Comparison of ENCODE assay signal across 14 mouse cellular contexts in genomic region chr2:156203917-156204316, GRCm38 (mm10). TPM values are rescaled to one million over a fixed set of nuclear protein-coding genes. Genes with fewer than 3 reads are reported as not detected.
DNase-seq lines count a peak whose midpoint lies in the region; ATAC-seq and TF ChIP-seq lines count a peak whose summit lies in the region.
"Had no signal": no experiment of that assay in that cellular context is flagged by ENCODE, and none has a peak within 500 bp of the region (broad histone marks: within the 10 kb centered on the region; RNA-seq: fewer than 3 reads in every experiment).

No protein-coding gene starts in this region.

- no peak overlapping the region for H3K4me2 ChIP-seq in heart, embryonic 15.5 days
- no peak overlapping the region for H3K4me2 ChIP-seq in heart, embryonic 11.5 days
- no peak overlapping the region for H3K4me2 ChIP-seq in lung, embryonic 14.5 days
- H3K4me2 ChIP-seq: hindbrain, embryonic 15.5 days; liver, embryonic 13.5 days; midbrain, embryonic 11.5 days had no signal

- H3K4me3 ChIP-seq in heart, embryonic 15.5 days, result no peak overlapping the region
- no peak overlapping the region for H3K4me3 ChIP-seq in heart, embryonic 11.5 days (ENCODE audit: low read depth, low read length)
- H3K4me3 ChIP-seq in lung, embryonic 14.5 days (ENCODE audit: low read depth, low read length), result no peak overlapping the region
- H3K4me3 ChIP-seq: hindbrain, embryonic 15.5 days; liver, embryonic 13.5 days had no signal

- H3K4me1 ChIP-seq in heart, embryonic 15.5 days (replicated peaks), result peaks cover 36% of the 10 kb centered on the region
- H3K4me1 ChIP-seq in heart, embryonic 11.5 days (ENCODE audit: control insufficient read depth, insufficient read depth, low read length), result peaks cover 22% of the 10 kb centered on the region
- peaks cover 11% of the 10 kb centered on the region for H3K4me1 ChIP-seq in lung, embryonic 14.5 days (ENCODE audit: insufficient read depth)

- no peak for DNase-seq in lung, embryonic 14.5 days
- DNase-seq in lung, adult 18-20 months, result no peak
- DNase-seq in Patski (ENCODE audit: low read depth, low spot score), result no peak
- peak; percentile 51 for DNase-seq in naive thymus-derived CD4-positive, alpha-beta T cell, adult 2 months (ENCODE audit: low read depth)
- DNase-seq in layer of hippocampus, adult 18-20 months (ENCODE audit: low spot score in 2 of 2), result no peak
- DNase-seq: adrenal gland, adult 2 months; liver, embryonic 13.5 days; retina, postnatal 1 day; thymus, postnatal 14 days had no signal

- H3K27ac ChIP-seq in heart, embryonic 15.5 days, result 0 out of 2 replicates have a peak overlapping the region, but pooled peaks have one; percentile 86
- no peak overlapping the region for H3K27ac ChIP-seq in heart, embryonic 11.5 days (ENCODE audit: low read depth, low read length)
- no peak overlapping the region for H3K27ac ChIP-seq in lung, embryonic 14.5 days (ENCODE audit: low read depth)

- peaks cover 11% of the 10 kb centered on the region; the same call in 1 of the 2 replicates for H3K36me3 ChIP-seq in heart, embryonic 15.5 days
- H3K36me3 ChIP-seq in heart, embryonic 11.5 days (ENCODE audit: control insufficient read depth, insufficient read depth, low read length), result no peaks in the 10 kb centered on the region
- H3K36me3 ChIP-seq in lung, embryonic 14.5 days (ENCODE audit: insufficient read depth), result peaks cover 31% of the 10 kb centered on the region

- in situ Hi-C loops in Patski (cut with MboI; ENCODE audit: low pct_unique_long_range_greater_than_20kb), result no loop called here

- POLR2A ChIA-PET in Patski (lab: Charles Lee), result interaction anchor here (0.5 kb wide), 1 partner anchor 19 kb away, joined by 3 read pairs; no protein-coding TSS in a partner anchor

- no peak overlapping the region for H3K9ac ChIP-seq in heart, embryonic 15.5 days
- no peak overlapping the region for H3K9ac ChIP-seq in heart, embryonic 11.5 days (ENCODE audit: low read depth, low read length)
- H3K9ac ChIP-seq in lung, embryonic 14.5 days, result no peak overlapping the region
- H3K9ac ChIP-seq: hindbrain, embryonic 15.5 days had no signal

- ATAC-seq in heart, embryonic 15.5 days (replicated peaks; ENCODE audit: insufficient number of reproducible peaks, insufficient read depth, low FRiP score, low read depth), result no peak
- no peak for ATAC-seq in heart, embryonic 11.5 days (replicated peaks; ENCODE audit: insufficient number of reproducible peaks, low FRiP score, low TSS enrichment)
- ATAC-seq in lung, embryonic 14.5 days (ENCODE audit: insufficient read depth), result no peak
- ATAC-seq in Patski, result no peak

- peak; percentile 4; the same call in 1 of the 2 replicates for TF ChIP-seq CTCF in lung, embryonic 14.5 days (IDR thresholded peaks at IDR 0.05; ENCODE audit: low read depth)
- TF ChIP-seq CTCF in Patski (IDR thresholded peaks at IDR 0.05), result peak; percentile 15

- H3K27me3 ChIP-seq in heart, embryonic 15.5 days, result no peaks in the 10 kb centered on the region
- H3K27me3 ChIP-seq in heart, embryonic 11.5 days (ENCODE audit: control insufficient read depth, insufficient read depth, low read length), result no peaks in the 10 kb centered on the region
- H3K27me3 ChIP-seq in lung, embryonic 14.5 days (ENCODE audit: insufficient read depth, low read length), result no peaks in the 10 kb centered on the region
- no peaks in the 10 kb centered on the region for H3K27me3 ChIP-seq in Patski
- H3K27me3 ChIP-seq: hindbrain, embryonic 15.5 days; liver, embryonic 13.5 days had no signal

- CTCF ChIA-PET in Patski (lab: Charles Lee), result no interaction called here

- WGBS in heart, embryonic 15.5 days, result 94% methylated on average over 6 of the region's 6 CpGs
- whole genome bisulfite sequencing in heart, embryonic 11.5 days (ENCODE audit: insufficient replicate concordance), result 90% methylated on average over 6 of the region's 6 CpGs
- 88% methylated on average over 6 of the region's 6 CpGs for WGBS in lung, embryonic 14.5 days

- no peaks in the 10 kb centered on the region for H3K9me3 ChIP-seq in heart, embryonic 15.5 days (replicated peaks)
- H3K9me3 ChIP-seq in heart, embryonic 11.5 days (replicated peaks; ENCODE audit: control insufficient read depth, low read length), result no peaks in the 10 kb centered on the region
- H3K9me3 ChIP-seq in lung, embryonic 14.5 days (ENCODE audit: low read depth, low read length), result no peaks in the 10 kb centered on the region
- H3K9me3 ChIP-seq: G1E; hindbrain, embryonic 15.5 days; liver, embryonic 13.5 days had no signal

RNA-seq across cellular contexts. Expression of gene Phf20, which starts 7.7 kb away (rescaled TPM):
- polyA plus RNA-seq in heart, embryonic 15.5 days (2015; fragmentation: Nextera tagmentation; extraction: Ambion mirVana), result 41.5 and 53.9 TPM in 2 replicates
- polyA plus RNA-seq in heart, embryonic 11.5 days (2014; fragmentation: Nextera tagmentation; extraction: Ambion mirVana), result 61.1 and 62.7 TPM in 2 replicates
- 73.6 and 77.3 TPM in 2 replicates for polyA plus RNA-seq in lung, embryonic 14.5 days (2014; fragmentation: Nextera tagmentation; extraction: Ambion mirVana)
- 37.6 TPM for polyA plus RNA-seq in Patski (2021)
- 100 to 1,000 TPM; 104 to 108 TPM for total RNA-seq in layer of hippocampus, adult 18-20 months (2021)

RNA-seq across cellular contexts. Expression of gene Rbm39, which starts 23.9 kb away (rescaled TPM):
- polyA plus RNA-seq in heart, embryonic 15.5 days (2015; fragmentation: Nextera tagmentation; extraction: Ambion mirVana), result 360 and 407 TPM in 2 replicates
- polyA plus RNA-seq in heart, embryonic 11.5 days (2014; fragmentation: Nextera tagmentation; extraction: Ambion mirVana), result 465 and 476 TPM in 2 replicates
- 563 and 569 TPM in 2 replicates for polyA plus RNA-seq in lung, embryonic 14.5 days (2014; fragmentation: Nextera tagmentation; extraction: Ambion mirVana)
- 288 TPM for polyA plus RNA-seq in Patski (2021)
- total RNA-seq in layer of hippocampus, adult 18-20 months (2021), result 100 to 1,000 TPM; 309 to 321 TPM

RNA-seq across cellular contexts. Expression of gene Nfs1, which starts 59.9 kb away (rescaled TPM):
- 58.2 and 63.4 TPM in 2 replicates for polyA plus RNA-seq in heart, embryonic 15.5 days (2015; fragmentation: Nextera tagmentation; extraction: Ambion mirVana)
- 55.7 and 58.2 TPM in 2 replicates for polyA plus RNA-seq in heart, embryonic 11.5 days (2014; fragmentation: Nextera tagmentation; extraction: Ambion mirVana)
- polyA plus RNA-seq in lung, embryonic 14.5 days (2014; fragmentation: Nextera tagmentation; extraction: Ambion mirVana), result 37.5 and 40.9 TPM in 2 replicates
- polyA plus RNA-seq in Patski (2021), result 55.7 TPM
- 10 to 100 TPM; 43.6 to 44.3 TPM for total RNA-seq in layer of hippocampus, adult 18-20 months (2021)
